Mouse (Mus musculus) myocyte (in vitro differentiated cells): ENCODE results near the gene Tinf2. TPM values are rescaled to one million over a fixed set of nuclear protein-coding genes. Genes with fewer than 3 reads are reported as not detected.

Experiments used
- H3K27me3 ChIP-seq: one replicate; pipeline ENCODE4 v1.6.1; 2011; ENCODE audit not compliant: control insufficient read depth, insufficient read depth, insufficient read length
- H3K36me3 ChIP-seq: one replicate; pipeline ENCODE4 v1.6.1; 2011; ENCODE audit not compliant: control insufficient read depth, insufficient read depth
- H3K4me2 ChIP-seq: one replicate; pipeline ENCODE4 v1.6.1; 2011; ENCODE audit warnings: low read depth, control low read depth
- H3K4me3 ChIP-seq: one replicate; pipeline ENCODE4 v1.5.1; 2011; ENCODE audit warnings: mild to moderate bottlenecking, control low read depth, moderate library complexity
- H3K79me2 ChIP-seq: one replicate; pipeline ENCODE4 v1.6.1; 2011; ENCODE audit not compliant: control insufficient read depth, insufficient read depth
- H3ac ChIP-seq: one replicate; pipeline ENCODE4 v1.6.1; 2011; ENCODE audit not compliant: control insufficient read depth, insufficient read length
- CEBPB ChIP-seq: IDR thresholded peaks from 2 replicates; pipeline ENCODE4 v1.6.1; 2011; ENCODE audit warnings: mild to moderate bottlenecking, moderate library complexity; ENCODE audit not compliant: poor library complexity, insufficient read depth, severe bottlenecking
- E2F4 ChIP-seq: IDR thresholded peaks from one replicate; pipeline ENCODE4 v1.6.1; 2011; ENCODE audit warnings: mild to moderate bottlenecking, control low read depth, moderate library complexity; ENCODE audit not compliant: insufficient read depth
- MAX ChIP-seq: IDR thresholded peaks from one replicate; pipeline ENCODE4 v1.6.1; 2011; ENCODE audit warnings: low read depth, mild to moderate bottlenecking, control low read depth
- MYOD1 ChIP-seq, 3 experiments: IDR thresholded peaks; one replicate each; pipeline ENCODE4 v1.6.1; 2011; ENCODE audit warnings: control low read depth in 2 of 3, low read depth in 2 of 3, mild to moderate bottlenecking in 2 of 3, moderate library complexity in 1 of 3; ENCODE audit not compliant: insufficient read length in 2 of 3, control insufficient read depth in 1 of 3
- MYOG ChIP-seq, 3 experiments: IDR thresholded peaks; one replicate each; pipeline ENCODE4 v1.6.1; 2011; ENCODE audit warnings: control low read depth in 2 of 3, low read depth in 2 of 3, mild to moderate bottlenecking in 2 of 3; ENCODE audit not compliant: insufficient read length in 2 of 3, control insufficient read depth in 1 of 3, insufficient read depth in 1 of 3
- POLR2A ChIP-seq: IDR thresholded peaks from one replicate; pipeline ENCODE4 v1.6.1; 2011; ENCODE audit warnings: low read depth, mild to moderate bottlenecking, control low read depth, moderate library complexity; ENCODE audit not compliant: insufficient read length
- POLR2AphosphoS2 ChIP-seq: IDR thresholded peaks from one replicate; pipeline ENCODE4 v1.6.1; 2011; ENCODE audit warnings: low read depth, control low read depth; ENCODE audit not compliant: insufficient read length
- REST ChIP-seq: IDR thresholded peaks from one replicate; pipeline ENCODE4 v1.6.1; 2011; ENCODE audit warnings: mild to moderate bottlenecking, control low read depth, moderate library complexity; ENCODE audit not compliant: insufficient read depth, insufficient read length
- SRF ChIP-seq: IDR thresholded peaks from one replicate; pipeline ENCODE4 v1.6.1; 2011; ENCODE audit warnings: low read depth; ENCODE audit not compliant: control insufficient read depth, insufficient read length
- TCF12 ChIP-seq: IDR thresholded peaks from one replicate; pipeline ENCODE4 v1.6.1; 2011; ENCODE audit warnings: mild to moderate bottlenecking, control low read depth; ENCODE audit not compliant: poor library complexity, insufficient read depth, severe bottlenecking
- TCF3 ChIP-seq: IDR thresholded peaks from one replicate; pipeline ENCODE4 v1.6.1; 2011; ENCODE audit warnings: low read depth, control low read depth; ENCODE audit not compliant: insufficient read length
- USF1 ChIP-seq: IDR thresholded peaks from one replicate; pipeline ENCODE4 v1.6.1; 2011; ENCODE audit warnings: low read depth, mild to moderate bottlenecking, control low read depth, moderate library complexity
- polyA plus RNA-seq: library from polyadenylated mRNA; unstranded; fragments of >200 nt; fragmentation: generic; extraction: Trizol; gene quantifications from one replicate; pipeline ENCODE4 v1.2.1, GENCODE M21; 2012; ENCODE audit warnings: missing spikeins

Gene Tinf2
- polyA plus RNA-seq, 1 experiment: 12.0 TPM

- TF ChIP-seq CEBPB (no peak), MYOD1 (IDR thresholded peaks at IDR 0.05; ENCODE audit: control insufficient read depth in 1 of 3, insufficient read length in 2 of 3, low read depth in 2 of 3) (no peak), REST (no peak), POLR2AphosphoS2 (no peak), USF1 (no peak), MAX (no peak)
- H3ac ChIP-seq: no peak within 1 kb of the TSS
- no peaks in the 10 kb centered on the region for H3K79me2 ChIP-seq
- no peaks in the 10 kb centered on the region for H3K27me3 ChIP-seq
- peak within 1 kb of the TSS; percentile 42 for H3K4me2 ChIP-seq
- no peaks in the 10 kb centered on the region for H3K36me3 ChIP-seq
- no peak within 1 kb of the TSS for H3K4me3 ChIP-seq
These were observed 32.1 kb upstream of the Tinf2 start, which contains the start of gene Tgm1 for GRCm38 (mm10) chr14:55713729-55714122. Gene Tgm1, minus strand, starts transcription at chr14:55713926.

- Histone ChIP-seq H3K4me2 (no peak overlapping the region), H3ac (no peak overlapping the region), H3K4me3 (no peak overlapping the region), H3K36me3 (no peaks in the 10 kb centered on the region), H3K27me3 (no peaks in the 10 kb centered on the region), H3K79me2 (no peaks in the 10 kb centered on the region)
- TF ChIP-seq POLR2AphosphoS2: no peak
- TF ChIP-seq USF1: no peak
- TF ChIP-seq MYOG (IDR thresholded peaks at IDR 0.05; ENCODE audit: control insufficient read depth in 1 of 3, insufficient read depth in 1 of 3, insufficient read length in 2 of 3, low read depth in 2 of 3): no peak
- TF ChIP-seq POLR2A: no peak
- no peak for TF ChIP-seq TCF3
- no peak for TF ChIP-seq MYOD1 (IDR thresholded peaks at IDR 0.05; ENCODE audit: control insufficient read depth in 1 of 3, insufficient read length in 2 of 3, low read depth in 2 of 3)
- TF ChIP-seq SRF: no peak
- no peak for TF ChIP-seq TCF12
- no peak for TF ChIP-seq MAX
- TF ChIP-seq CEBPB: no peak
- TF ChIP-seq REST: no peak
- TF ChIP-seq E2F4: no peak
These were observed 31.5 kb upstream of the Tinf2 start for GRCm38 (mm10) chr14:55713007-55713728.

- Histone ChIP-seq H3K4me2 (no peak overlapping the region), H3K27me3 (no peaks in the 10 kb centered on the region), H3K36me3 (no peaks in the 10 kb centered on the region), H3K79me2 (no peaks in the 10 kb centered on the region), H3K4me3 (no peak overlapping the region), H3ac (no peak overlapping the region)
- TF ChIP-seq CEBPB (no peak), TCF12 (no peak), MAX (no peak), MYOD1 (IDR thresholded peaks at IDR 0.05; ENCODE audit: control insufficient read depth in 1 of 3, insufficient read length in 2 of 3, low read depth in 2 of 3) (no peak), POLR2A (no peak), SRF (no peak)
These were observed 30.2 kb upstream of the Tinf2 start for GRCm38 (mm10) chr14:55711786-55712185.

- H3K36me3 ChIP-seq: no peaks in the 10 kb centered on the region
- H3ac ChIP-seq: no peak overlapping the region
- no peaks in the 10 kb centered on the region for H3K79me2 ChIP-seq
- TF ChIP-seq MYOG (IDR thresholded peaks at IDR 0.05; ENCODE audit: control insufficient read depth in 1 of 3, insufficient read depth in 1 of 3, insufficient read length in 2 of 3, low read depth in 2 of 3) (no peak), REST (no peak), E2F4 (no peak), USF1 (no peak), POLR2AphosphoS2 (no peak), TCF12 (no peak)
- H3K27me3 ChIP-seq: no peaks in the 10 kb centered on the region
- no peak overlapping the region for H3K4me3 ChIP-seq
- H3K4me2 ChIP-seq: no peak overlapping the region
These were observed 27.9 kb upstream of the Tinf2 start for GRCm38 (mm10) chr14:55709509-55709908.

- no peak for TF ChIP-seq MYOG (IDR thresholded peaks at IDR 0.05; ENCODE audit: control insufficient read depth in 1 of 3, insufficient read depth in 1 of 3, insufficient read length in 2 of 3, low read depth in 2 of 3)
These were observed 25.8 kb upstream of the Tinf2 start for GRCm38 (mm10) chr14:55707397-55707796.

More at GRCm38 (mm10) chr14:55707397-55707796, 25.8 kb upstream of the Tinf2 start:
- Histone ChIP-seq H3K27me3 (no peaks in the 10 kb centered on the region), H3K4me2 (no peak overlapping the region), H3ac (no peak overlapping the region), H3K4me3 (no peak overlapping the region), H3K79me2 (no peaks in the 10 kb centered on the region), H3K36me3 (no peaks in the 10 kb centered on the region)
